Mouse (Mus musculus): Measurements from ENCODE around the gene Rspo1.

Rspo1 gene

DNA sequence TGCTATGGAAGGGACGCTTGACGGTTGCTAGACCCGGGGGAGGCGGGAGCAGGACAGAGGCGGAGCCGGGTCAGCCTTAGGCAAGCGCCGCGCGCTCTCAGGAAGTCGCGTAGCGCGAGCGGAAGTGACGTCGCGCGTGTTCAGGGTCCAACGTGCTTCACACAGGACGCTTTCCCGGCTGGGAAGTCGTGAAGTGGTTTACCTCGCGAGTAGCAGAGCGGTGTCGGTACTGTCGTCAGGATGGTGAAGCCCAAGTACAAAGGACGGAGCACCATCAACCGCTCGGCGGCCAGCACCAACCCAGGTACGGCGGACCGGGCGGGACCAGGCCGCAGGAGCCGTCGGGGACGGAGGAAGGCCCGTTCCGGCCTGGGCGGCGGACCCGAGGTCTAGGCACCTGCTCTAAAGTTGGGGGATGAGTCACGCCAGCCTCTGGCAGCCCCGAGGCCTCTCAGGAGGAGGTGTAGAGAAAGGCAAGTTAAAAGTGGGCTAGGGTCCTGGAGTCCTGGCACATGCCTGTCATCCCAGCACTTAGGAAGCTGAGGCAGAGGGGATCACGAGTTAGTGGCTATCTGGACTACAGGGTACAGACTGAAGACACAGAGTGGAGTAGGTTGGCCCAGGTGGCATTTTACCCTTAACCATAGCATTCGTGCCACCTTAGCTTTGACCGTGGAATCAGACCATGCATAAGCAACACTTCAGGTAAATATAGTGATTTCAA, 43.8 kb downstream of the Rspo1 start:
- CTCF ChIA-PET: interaction anchor here (0.6 to 1.2 kb wide), 2 partner anchors 8 to 14 kb away, joined by 3 to 4 read pairs; no protein-coding TSS in a partner anchor

GRCm38 (mm10) chr4:125034341-125034740, 48.1 kb downstream of the Rspo1 start:
- CTCF ChIA-PET: interaction anchor here (0.9 kb wide), 1 partner anchor 9 kb away, joined by 3 read pairs; no protein-coding TSS in a partner anchor

- CTCF ChIA-PET: no interaction called here
Observed at GRCm38 (mm10) chr4:125044454-125044853, 58.2 kb downstream of the Rspo1 start.

- CTCF ChIA-PET: interaction anchor here (0.6 kb wide), 1 partner anchor 71 kb away, joined by 4 read pairs; no protein-coding TSS in a partner anchor
Observed at GRCm38 (mm10) chr4:125055385-125055784, 69.2 kb downstream of the Rspo1 start.

DNA sequence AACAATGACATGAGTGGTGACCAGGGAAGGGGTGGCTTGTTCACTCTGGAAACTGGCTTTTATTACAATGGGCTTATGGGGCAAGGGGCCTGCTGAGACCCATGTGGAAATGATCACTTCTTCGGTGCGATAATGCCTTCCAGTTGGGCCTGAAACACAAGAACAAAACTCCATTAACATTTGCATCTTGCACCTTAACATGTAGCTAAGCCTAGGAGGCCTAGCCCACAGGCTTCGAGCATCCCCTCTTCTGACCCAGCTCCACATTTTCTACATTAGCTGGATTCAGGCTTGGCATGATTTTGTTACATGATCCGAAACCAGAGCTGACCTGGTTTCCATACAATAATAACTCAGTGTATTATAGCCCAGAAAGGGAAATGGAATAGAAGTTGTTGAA, 70.2 kb downstream of the Rspo1 start:
- CTCF ChIA-PET: no interaction called here

- CTCF ChIA-PET: no interaction called here
Observed at GRCm38 (mm10) chr4:125057273-125057672, 71.0 kb downstream of the Rspo1 start.

- CTCF ChIA-PET: interaction anchor here (0.6 kb wide), 1 partner anchor 12 kb away, joined by 4 read pairs; no protein-coding TSS in a partner anchor
Observed at GRCm38 (mm10) chr4:125058033-125058432, 71.8 kb downstream of the Rspo1 start.

Measured in spleen, embryonic (tissue).